Mouse (Mus musculus) heart, postnatal 0 days (tissue): ENCODE measurements around the gene Npepps.
"Not testable (repeated sequence)": the region's sequence is repeated elsewhere in the genome, so short reads cannot be mapped to it uniquely, and the experiment has no call there.

Source experiments
- CTCF ChIP-seq: IDR thresholded peaks from 2 replicates; pipeline ENCODE4 v1.5.1; 2016; ENCODE audit warnings: antibody characterized with exemption, control low read depth, low read depth
- EP300 ChIP-seq: IDR thresholded peaks from 2 replicates; pipeline ENCODE4 v1.6.1; 2016; ENCODE audit warnings: antibody characterized with exemption, low read depth

GRCm38 (mm10) chr11:97266544-97266943, 13.9 kb downstream of the Npepps start:
- not testable (repeated sequence) for TF ChIP-seq CTCF, EP300
